Mouse (Mus musculus) erythroblast, embryonic 14.5 days (primary cell): ENCODE data around the gene Map3k13. TPM values are rescaled to one million over a fixed set of nuclear protein-coding genes. Genes with fewer than 3 reads are reported as not detected.

ENCODE experiments used
- H3K27me3 ChIP-seq: 2 replicates; pipeline ENCODE4 v1.6.1; 2012; ENCODE audit warnings: inconsistent platforms; ENCODE audit not compliant: control insufficient read depth
- H3K36me3 ChIP-seq: 2 replicates; pipeline ENCODE4 v1.6.1; 2012; ENCODE audit warnings: mild to moderate bottlenecking, inconsistent platforms; ENCODE audit not compliant: control insufficient read depth
- H3K4me1 ChIP-seq: 2 replicates; pipeline ENCODE4 v1.6.1; 2012; ENCODE audit warnings: inconsistent platforms; ENCODE audit not compliant: control insufficient read depth
- H3K4me3 ChIP-seq: replicated peaks from 2 replicates; pipeline ENCODE3; 2012; ENCODE audit warnings: moderate library complexity, mild to moderate bottlenecking, inconsistent platforms
- H3K9me3 ChIP-seq: 2 replicates; pipeline ENCODE4 v1.6.1; 2012; ENCODE audit warnings: low read length, inconsistent platforms, mixed read lengths; ENCODE audit not compliant: control insufficient read depth
- GATA1 ChIP-seq: IDR thresholded peaks from 2 replicates; pipeline ENCODE4 v1.6.1; 2012; ENCODE audit warnings: low read length, inconsistent platforms, mixed read lengths
- TAL1 ChIP-seq: IDR thresholded peaks from 3 replicates; pipeline ENCODE4 v1.6.1; 2012; ENCODE audit warnings: low read length, inconsistent platforms, mixed read lengths
- polyA plus RNA-seq: library from polyadenylated mRNA; stranded (reverse); fragments of >175 nt; gene quantifications from 2 replicates; pipeline ENCODE4 v1.2.3, GENCODE M21; 2012

The Map3k13 gene
- polyA plus RNA-seq: 0.01 TPM in 2 replicates

- no peaks in the 10 kb centered on the region for H3K27me3 ChIP-seq
- H3K36me3 ChIP-seq: peaks cover 26% of the 10 kb centered on the region
- H3K4me1 ChIP-seq: peaks cover 58% of the 10 kb centered on the region
- no peak for TF ChIP-seq TAL1
- TF ChIP-seq GATA1: no peak
- peak within 1 kb of the TSS; percentile 90 for H3K4me3 ChIP-seq
- no peaks in the 10 kb centered on the region for H3K9me3 ChIP-seq
These were observed at the start of gene Map3k13 for GRCm38 (mm10) chr16:21793875-21794696. Gene Map3k13, plus strand, starts transcription at chr16:21794346.

DNA sequence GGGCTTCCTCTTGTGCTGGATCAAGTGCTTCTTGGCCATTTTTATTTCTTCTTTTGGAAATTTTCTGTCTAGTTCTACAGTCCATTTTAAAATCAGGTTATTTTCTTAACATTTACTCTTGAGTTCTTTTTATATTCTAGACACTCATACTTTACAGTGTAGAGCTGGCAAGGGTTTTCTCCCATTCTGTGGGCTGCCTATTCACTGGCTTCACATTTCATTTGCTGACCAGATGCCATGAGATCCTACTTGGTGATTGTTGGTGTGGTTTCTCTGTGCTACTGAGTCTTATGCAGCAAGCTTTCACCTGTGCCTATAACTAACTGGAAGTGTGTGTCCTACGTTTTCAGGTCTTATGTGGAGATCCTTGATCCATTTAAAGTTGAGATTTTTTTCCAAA lies 35.7 kb upstream of the Map3k13 start:
- Histone ChIP-seq H3K36me3 (peaks cover 13% of the 10 kb centered on the region), H3K4me1 (no peaks in the 10 kb centered on the region), H3K4me3 (no peak overlapping the region), H3K27me3 (no peaks in the 10 kb centered on the region), H3K9me3 (no peaks in the 10 kb centered on the region)
- TF ChIP-seq TAL1 (no peak), GATA1 (no peak)

DNA sequence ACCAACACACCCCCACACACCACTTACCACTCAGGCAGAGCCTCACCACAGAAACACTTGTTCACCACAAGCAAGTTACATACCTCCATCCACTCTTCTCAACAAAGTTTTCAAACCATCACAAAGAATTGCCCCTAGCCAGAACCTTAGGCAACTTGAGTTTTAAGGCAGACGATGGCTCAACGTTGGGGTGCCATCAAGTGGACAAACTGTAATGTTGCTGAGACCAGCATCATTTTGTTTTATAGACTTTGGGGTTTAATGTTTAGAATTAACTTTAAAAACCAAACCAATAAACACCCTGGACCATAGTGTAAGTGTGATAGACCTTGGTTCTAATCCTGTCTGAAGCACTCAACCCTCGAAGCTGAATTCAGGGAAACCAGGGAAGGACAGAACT lies 25.9 kb upstream of the Map3k13 start:
- TF ChIP-seq TAL1 (no peak), GATA1 (no peak)
- no peaks in the 10 kb centered on the region for H3K27me3 ChIP-seq
- no peak overlapping the region for H3K4me3 ChIP-seq
- no peaks in the 10 kb centered on the region for H3K9me3 ChIP-seq
- H3K36me3 ChIP-seq: peaks cover 22% of the 10 kb centered on the region
- H3K4me1 ChIP-seq: no peaks in the 10 kb centered on the region

GRCm38 (mm10) chr16:21769667-21770066 lies 24.5 kb upstream of the Map3k13 start:
- TF ChIP-seq GATA1: no peak
- TF ChIP-seq TAL1: no peak
- Histone ChIP-seq H3K4me3 (no peak overlapping the region), H3K27me3 (no peaks in the 10 kb centered on the region), H3K9me3 (no peaks in the 10 kb centered on the region), H3K4me1 (no peaks in the 10 kb centered on the region), H3K36me3 (peaks cover 27% of the 10 kb centered on the region)

- TF ChIP-seq TAL1 (no peak), GATA1 (no peak)
- H3K4me1 ChIP-seq: no peaks in the 10 kb centered on the region
- H3K9me3 ChIP-seq: no peaks in the 10 kb centered on the region
These were observed 19.4 kb upstream of the Map3k13 start for GRCm38 (mm10) chr16:21774725-21775124.

GRCm38 (mm10) chr16:21778293-21778866 lies 15.8 kb upstream of the Map3k13 start:
- TF ChIP-seq GATA1 (no peak), TAL1 (no peak)
- H3K9me3 ChIP-seq: no peaks in the 10 kb centered on the region
- peak overlapping the region; percentile 25 for H3K4me3 ChIP-seq
- no peaks in the 10 kb centered on the region for H3K4me1 ChIP-seq
- H3K36me3 ChIP-seq: peaks cover 16% of the 10 kb centered on the region
- H3K27me3 ChIP-seq: no peaks in the 10 kb centered on the region

More at GRCm38 (mm10) chr16:21774725-21775124, 19.4 kb upstream of the Map3k13 start:
- Histone ChIP-seq H3K27me3 (no peaks in the 10 kb centered on the region), H3K36me3 (peaks cover 26% of the 10 kb centered on the region), H3K4me3 (no peak overlapping the region)

DNA sequence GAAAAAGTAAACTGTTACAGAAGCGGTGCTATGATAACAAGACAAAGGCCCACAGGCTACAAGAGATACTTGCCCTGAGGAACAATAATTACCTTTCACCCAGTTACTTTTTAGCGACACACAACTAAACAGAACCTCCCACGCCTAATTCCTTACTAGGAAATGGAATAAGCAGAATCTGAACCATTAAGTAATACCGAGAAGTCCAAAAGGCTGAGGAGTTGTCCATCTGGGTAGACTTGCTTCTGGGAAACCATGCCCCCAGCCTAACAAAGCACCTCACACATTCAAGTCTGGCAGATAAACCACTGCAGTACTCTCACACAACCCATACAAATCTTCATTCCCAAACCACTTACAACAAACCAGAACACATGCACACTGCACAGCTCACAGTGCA lies 15.0 kb upstream of the Map3k13 start:
- TF ChIP-seq TAL1: no peak
- no peak for TF ChIP-seq GATA1
- Histone ChIP-seq H3K9me3 (no peaks in the 10 kb centered on the region), H3K4me1 (no peaks in the 10 kb centered on the region), H3K27me3 (no peaks in the 10 kb centered on the region), H3K36me3 (peaks cover 15% of the 10 kb centered on the region), H3K4me3 (no peak overlapping the region)

GRCm38 (mm10) chr16:21781277-21781676 lies 12.9 kb upstream of the Map3k13 start:
- Histone ChIP-seq H3K4me3 (no peak overlapping the region), H3K27me3 (no peaks in the 10 kb centered on the region), H3K4me1 (peaks cover 4% of the 10 kb centered on the region), H3K9me3 (no peaks in the 10 kb centered on the region), H3K36me3 (peaks cover 10% of the 10 kb centered on the region)
- TF ChIP-seq GATA1 (no peak), TAL1 (no peak)

DNA sequence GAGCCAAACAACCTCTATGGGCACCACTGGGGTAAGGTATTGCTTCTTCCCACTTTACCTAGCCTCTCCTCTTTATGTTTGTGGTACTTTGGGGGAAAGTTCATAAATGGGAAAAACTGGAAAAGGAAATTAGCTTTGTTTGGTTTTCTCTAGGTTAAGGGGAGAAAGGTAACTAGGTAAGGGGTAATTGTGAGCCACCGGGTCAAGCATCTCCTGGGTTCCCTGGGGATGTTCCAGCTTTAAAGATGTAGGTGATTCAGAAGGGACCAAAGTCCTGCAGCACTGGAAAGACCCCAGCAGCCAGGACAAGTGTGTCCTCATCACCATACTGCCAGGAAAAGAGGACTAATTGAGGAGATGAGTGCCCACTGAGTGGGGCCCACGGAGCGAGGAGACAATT lies 12.3 kb upstream of the Map3k13 start:
- Histone ChIP-seq H3K4me1 (peaks cover 10% of the 10 kb centered on the region), H3K36me3 (peaks cover 10% of the 10 kb centered on the region), H3K4me3 (no peak overlapping the region), H3K9me3 (no peaks in the 10 kb centered on the region), H3K27me3 (no peaks in the 10 kb centered on the region)
- TF ChIP-seq TAL1 (no peak), GATA1 (no peak)

DNA sequence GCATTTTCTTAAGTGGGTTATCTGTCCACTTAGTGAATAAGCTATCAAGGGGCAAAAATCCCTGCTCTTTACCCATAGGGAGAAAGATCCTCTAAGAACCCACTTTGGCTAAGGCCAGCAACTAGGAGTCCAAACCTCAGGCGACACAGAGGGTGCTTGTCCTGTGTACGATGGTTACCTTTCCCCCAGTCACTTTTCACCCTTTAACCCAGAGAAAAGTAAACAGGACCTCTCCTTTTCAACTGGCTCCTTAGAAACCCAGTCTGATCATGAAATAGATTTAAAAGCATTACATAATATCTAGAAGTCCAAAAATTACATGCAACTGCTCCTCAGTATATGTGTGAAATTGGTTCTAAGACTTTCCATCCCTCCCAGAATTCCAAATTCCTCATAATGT lies 11.3 kb upstream of the Map3k13 start:
- Histone ChIP-seq H3K9me3 (no peaks in the 10 kb centered on the region), H3K4me1 (peaks cover 19% of the 10 kb centered on the region), H3K27me3 (no peaks in the 10 kb centered on the region), H3K36me3 (peaks cover 4% of the 10 kb centered on the region), H3K4me3 (no peak overlapping the region)
- TF ChIP-seq TAL1 (no peak), GATA1 (no peak)
